Mouse (Mus musculus) neural tube, embryonic 11.5 days (tissue): ENCODE data around the gene Emp3. TPM values are rescaled to one million over a fixed set of nuclear protein-coding genes. Genes with fewer than 3 reads are reported as not detected.
"Not testable (repeated sequence)": the region's sequence is repeated elsewhere in the genome, so short reads cannot be mapped to it uniquely, and the experiment has no call there.

Source experiments
- ATAC-seq: fragments of 200-750 bp; cut with Nextera tagmentation; 2 replicates; pipeline ENCODE4 v1.8.0; 2017; ENCODE audit warnings: moderate number of reproducible peaks, mild to moderate bottlenecking, moderate TSS enrichment, moderate library complexity; ENCODE audit not compliant: insufficient read depth, low FRiP score, low TSS enrichment
- DNase-seq: peaks from one replicate; pipeline ENCODE4 v3.0.0-alpha.2; 2015; ENCODE audit warnings: low spot score
- H3K27ac ChIP-seq: fragments of 300-500 bp; sonication (generic); 2 replicates; pipeline ENCODE4 v1.5.1; 2014; ENCODE audit warnings: low read depth, mild to moderate bottlenecking, low read length
- H3K27me3 ChIP-seq: fragments of 300-500 bp; sonication (generic); 2 replicates; pipeline ENCODE4 v1.6.1; 2014; ENCODE audit warnings: mild to moderate bottlenecking, low read length, mixed read lengths; ENCODE audit not compliant: control insufficient read depth, insufficient read depth
- H3K36me3 ChIP-seq: fragments of 300-500 bp; sonication (generic); 2 replicates; pipeline ENCODE4 v1.6.1; 2014; ENCODE audit warnings: mild to moderate bottlenecking, low read length, moderate library complexity, mixed read lengths; ENCODE audit not compliant: control insufficient read depth, insufficient read depth
- H3K4me1 ChIP-seq: fragments of 300-500 bp; sonication (generic); 2 replicates; pipeline ENCODE4 v1.6.1; 2014; ENCODE audit warnings: low read length, mixed read lengths; ENCODE audit not compliant: control insufficient read depth, insufficient read depth
- H3K4me2 ChIP-seq: fragments of 300-500 bp; sonication (generic); 2 replicates; pipeline ENCODE4 v1.6.1; 2014; ENCODE audit warnings: low read depth, mild to moderate bottlenecking, moderate library complexity
- H3K4me3 ChIP-seq: fragments of 300-500 bp; sonication (generic); 2 replicates; pipeline ENCODE4 v1.5.1; 2014; ENCODE audit warnings: low read depth, low read length
- H3K9ac ChIP-seq: fragments of 300-500 bp; sonication (generic); 2 replicates; pipeline ENCODE4 v1.6.1; 2014; ENCODE audit warnings: mild to moderate bottlenecking, low read length
- H3K9me3 ChIP-seq: fragments of 300-500 bp; sonication (generic); 2 replicates; pipeline ENCODE4 v1.6.1; 2016; ENCODE audit warnings: low read length; ENCODE audit not compliant: control insufficient read depth
- WGBS: fragments of 180-500 bp; shearing (Covaris S2); extraction: QIAGEN DNeasy Blood & Tissue Kit; methylation state at CpG from one replicate; pipeline ENCODE4 v1.1.7; 2014; 5-methylcytosine and 5-hydroxymethylcytosine counted together
- polyA plus RNA-seq: library from polyadenylated mRNA; unstranded; fragments of >200 nt; fragmentation: Nextera tagmentation; extraction: Ambion mirVana; gene quantifications from 2 replicates; pipeline ENCODE4 v1.2.1, GENCODE M21; 2014

The Emp3 gene
- polyA plus RNA-seq, 1 experiment from 2014 or later = 20.3 TPM

DNA sequence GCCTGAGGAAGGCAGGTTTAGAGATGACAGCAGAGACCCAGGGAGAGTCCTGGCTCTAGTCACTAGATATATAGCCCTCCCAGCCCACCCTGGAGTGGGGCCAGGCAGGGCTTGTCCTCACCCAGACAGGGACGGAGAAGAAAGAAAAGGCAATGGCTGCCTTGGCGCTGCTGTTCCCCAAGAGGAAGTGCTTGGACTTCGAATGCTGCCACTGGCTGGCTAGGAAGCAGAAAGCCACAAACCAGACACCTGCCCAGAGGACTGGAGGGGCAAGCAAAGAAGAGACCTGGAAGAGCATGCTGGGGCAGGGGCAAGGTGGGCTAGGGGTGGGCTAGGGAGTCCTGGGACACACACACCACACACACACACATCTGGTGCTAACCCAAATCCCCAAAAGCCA lies 34.0 kb downstream of the Emp3 start:
- no peak for ATAC-seq
- no peak overlapping the region for H3K4me3 ChIP-seq
- WGBS = 53% methylated on average over 3 of the region's 3 CpGs
- H3K9me3 ChIP-seq = no peaks in the 10 kb centered on the region
- H3K4me1 ChIP-seq = no peaks in the 10 kb centered on the region
- no peak for DNase-seq
- H3K27ac ChIP-seq = no peak overlapping the region
- no peak overlapping the region for H3K4me2 ChIP-seq
- no peak overlapping the region for H3K9ac ChIP-seq
- H3K36me3 ChIP-seq = peaks cover 6% of the 10 kb centered on the region
- H3K27me3 ChIP-seq = no peaks in the 10 kb centered on the region

- H3K4me2 ChIP-seq = no peak overlapping the region
- no peak for ATAC-seq
- no peak overlapping the region for H3K27ac ChIP-seq
- H3K36me3 ChIP-seq = peaks cover 24% of the 10 kb centered on the region
- no peak for DNase-seq
- H3K4me1 ChIP-seq = no peaks in the 10 kb centered on the region
- WGBS = 91% methylated on average over 2 of the region's 2 CpGs
- no peaks in the 10 kb centered on the region for H3K9me3 ChIP-seq
- no peak overlapping the region for H3K4me3 ChIP-seq
- H3K27me3 ChIP-seq = no peaks in the 10 kb centered on the region
- no peak overlapping the region for H3K9ac ChIP-seq
Measured at GRCm38 (mm10) chr7:45881011-45881410, 40.2 kb downstream of the Emp3 start.

DNA sequence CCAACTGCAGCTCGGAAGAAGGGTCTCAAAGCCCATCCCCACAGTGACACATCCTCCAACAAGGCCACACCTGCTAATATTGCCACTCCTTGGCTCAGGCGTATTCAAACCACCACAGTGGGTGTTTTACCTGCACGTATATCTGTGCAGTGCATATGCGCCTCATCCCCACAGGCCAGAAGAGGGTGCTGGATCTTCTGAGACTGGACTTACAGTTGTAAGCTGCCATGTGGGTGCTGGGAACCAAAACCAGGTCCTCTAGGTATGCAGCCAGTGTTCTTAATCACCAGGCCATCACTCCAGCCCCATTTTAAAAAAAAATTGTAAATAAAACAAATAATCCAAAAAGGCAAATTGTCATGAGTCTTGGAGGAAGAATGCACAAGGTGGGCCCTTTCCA lies 40.7 kb downstream of the Emp3 start:
- DNase-seq (no peak), ATAC-seq (no peak)
- 97% methylated on average over 4 of the region's 4 CpGs for WGBS
- no peaks in the 10 kb centered on the region for H3K9me3 ChIP-seq
- no peak overlapping the region for H3K4me2 ChIP-seq
- no peak overlapping the region for H3K27ac ChIP-seq
- no peak overlapping the region for H3K4me3 ChIP-seq
- H3K27me3 ChIP-seq = no peaks in the 10 kb centered on the region
- H3K4me1 ChIP-seq = no peaks in the 10 kb centered on the region
- peaks cover 24% of the 10 kb centered on the region for H3K36me3 ChIP-seq
- H3K9ac ChIP-seq = no peak overlapping the region

DNA sequence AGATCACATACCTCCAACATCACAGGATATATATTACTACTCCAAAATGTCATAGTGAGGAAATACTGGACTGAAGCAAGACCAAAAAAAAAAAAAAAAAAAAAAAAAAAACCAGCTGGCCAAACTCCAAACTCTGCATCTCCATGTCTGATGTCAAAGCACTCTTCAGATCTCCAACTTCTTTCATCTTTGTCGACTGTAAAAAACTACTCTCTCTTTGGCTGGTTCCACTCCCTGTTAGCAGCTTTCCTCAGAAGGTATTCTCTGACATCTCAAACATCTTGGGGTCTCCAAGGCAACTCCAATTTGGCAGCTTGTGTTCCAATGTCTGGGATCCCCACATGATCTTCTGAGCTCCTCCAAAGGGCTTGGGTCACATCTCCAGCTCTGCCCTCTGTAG lies 42.9 kb downstream of the Emp3 start, which contains the start of gene Grin2d:
Gene Grin2d (minus strand): TSS at position 101 of the 400 bp plus-strand sequence.
- 94% methylated on average over 1 of the region's 1 CpGs for WGBS
- not testable (repeated sequence) for H3K9ac ChIP-seq, H3K9me3 ChIP-seq, DNase-seq, H3K4me2 ChIP-seq, H3K27ac ChIP-seq, H3K4me3 ChIP-seq, H3K27me3 ChIP-seq, H3K4me1 ChIP-seq, ATAC-seq
- peaks cover 24% of the 10 kb centered on the region for H3K36me3 ChIP-seq

- ATAC-seq (no peak), DNase-seq (no peak)
- Histone ChIP-seq H3K9ac (no peak overlapping the region), H3K4me3 (no peak overlapping the region), H3K27me3 (no peaks in the 10 kb centered on the region), H3K4me2 (no peak overlapping the region), H3K36me3 (peaks cover 16% of the 10 kb centered on the region), H3K27ac (no peak overlapping the region), H3K4me1 (peaks cover 7% of the 10 kb centered on the region), H3K9me3 (no peaks in the 10 kb centered on the region)
- 98% methylated on average over 7 of the region's 7 CpGs for WGBS
Measured at GRCm38 (mm10) chr7:45876895-45877294, 44.3 kb downstream of the Emp3 start.

- Histone ChIP-seq H3K4me1 (peaks cover 19% of the 10 kb centered on the region), H3K36me3 (peaks cover 6% of the 10 kb centered on the region), H3K9me3 (no peaks in the 10 kb centered on the region), H3K27me3 (peaks cover 28% of the 10 kb centered on the region), H3K4me3 (peak overlapping the region; percentile 88), H3K9ac (peak overlapping the region; percentile 95), H3K4me2 (peak overlapping the region; percentile 75), H3K27ac (peak overlapping the region; percentile 45)
- DNase-seq (peak; percentile 66), ATAC-seq (peak; percentile 28)
- WGBS = 3% methylated on average over 28 of the region's 28 CpGs
Measured at GRCm38 (mm10) chr7:45873061-45873947, 47.9 kb downstream of the Emp3 start.

DNA sequence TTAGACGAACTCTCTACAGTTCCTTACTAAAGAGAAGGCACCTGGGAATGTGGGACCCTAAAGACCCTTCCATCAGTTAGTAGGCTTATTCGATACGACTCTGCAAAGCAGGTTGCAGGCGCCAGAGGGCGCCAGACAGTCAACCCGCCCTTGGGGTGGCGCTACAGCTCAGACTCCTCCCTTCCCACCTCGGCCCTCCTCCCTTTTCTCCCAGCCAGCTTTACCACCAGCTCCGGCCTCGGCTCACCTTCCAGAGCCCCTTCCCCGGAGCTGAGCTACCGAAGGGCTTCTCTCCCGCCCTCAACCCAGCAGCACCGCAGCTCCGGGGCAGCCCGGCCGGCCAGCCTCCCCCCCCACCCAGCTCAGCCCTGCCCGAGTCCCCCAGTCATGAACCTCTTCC lies 48.6 kb downstream of the Emp3 start, which contains the start of gene Kdelr1:
Gene Kdelr1 (plus strand): TSS at position 149 of the 400 bp plus-strand sequence.
- ATAC-seq (peak; percentile 67), DNase-seq (peak; percentile 91)
- Histone ChIP-seq H3K36me3 (peaks cover 6% of the 10 kb centered on the region), H3K4me1 (peaks cover 25% of the 10 kb centered on the region), H3K4me3 (peak within 1 kb of the TSS; percentile 88), H3K9ac (peak within 1 kb of the TSS; percentile 95), H3K27me3 (peaks cover 34% of the 10 kb centered on the region), H3K9me3 (no peaks in the 10 kb centered on the region), H3K4me2 (peak within 1 kb of the TSS; percentile 75), H3K27ac (peak within 1 kb of the TSS; percentile 45)
- under 1% methylated on average over 18 of the region's 18 CpGs for WGBS

GRCm38 (mm10) chr7:45870282-45871058 lies 50.7 kb downstream of the Emp3 start:
- Histone ChIP-seq H3K4me1 (peaks cover 25% of the 10 kb centered on the region), H3K27ac (no peak overlapping the region), H3K27me3 (peaks cover 37% of the 10 kb centered on the region), H3K9me3 (no peaks in the 10 kb centered on the region), H3K36me3 (no peaks in the 10 kb centered on the region), H3K4me3 (peak overlapping the region; percentile 28), H3K4me2 (peak overlapping the region; percentile 51), H3K9ac (peak overlapping the region; percentile 44)
- 1% methylated on average over 30 of the region's 30 CpGs for WGBS
- DNase-seq (peak; percentile 57), ATAC-seq (no peak)
